Mouse (Mus musculus): ENCODE data around the gene Slc25a38. TPM values are rescaled to one million over a fixed set of nuclear protein-coding genes. Genes with fewer than 3 reads are reported as not detected.
"Not testable (repeated sequence)": the region's sequence is repeated elsewhere in the genome, so short reads cannot be mapped to it uniquely, and the experiment has no call there.

Gene Slc25a38
- total RNA-seq, 4 experiments from 2014 or later: 20.0 to 23.2 (median 21.8) TPM

- no peak for DNase-seq (ENCODE audit: low spot score)
Measured at GRCm38 (mm10) chr9:120099304-120099703, 10.9 kb upstream of the Slc25a38 start.

DNA sequence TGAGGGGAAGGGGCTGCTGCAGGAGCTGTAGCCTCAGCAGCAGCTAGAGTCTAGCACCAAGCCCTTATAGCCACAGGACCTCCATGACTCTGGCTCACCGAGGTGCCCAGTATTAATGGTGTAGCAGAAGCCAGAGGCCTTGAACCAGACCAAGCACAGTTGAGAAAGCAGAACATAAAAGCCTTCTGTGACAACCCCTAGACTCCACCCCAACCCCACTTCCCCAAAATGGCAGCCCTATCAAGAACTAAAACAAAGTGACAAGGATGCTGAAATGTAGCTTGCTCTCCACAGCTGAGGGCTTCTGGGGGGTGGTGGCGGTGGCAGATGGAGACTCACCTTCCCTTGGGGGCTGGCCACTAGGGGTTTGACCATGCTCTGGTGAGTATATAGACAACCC lies 9.0 kb upstream of the Slc25a38 start:
- DNase-seq (ENCODE audit: low spot score): no peak

DNA sequence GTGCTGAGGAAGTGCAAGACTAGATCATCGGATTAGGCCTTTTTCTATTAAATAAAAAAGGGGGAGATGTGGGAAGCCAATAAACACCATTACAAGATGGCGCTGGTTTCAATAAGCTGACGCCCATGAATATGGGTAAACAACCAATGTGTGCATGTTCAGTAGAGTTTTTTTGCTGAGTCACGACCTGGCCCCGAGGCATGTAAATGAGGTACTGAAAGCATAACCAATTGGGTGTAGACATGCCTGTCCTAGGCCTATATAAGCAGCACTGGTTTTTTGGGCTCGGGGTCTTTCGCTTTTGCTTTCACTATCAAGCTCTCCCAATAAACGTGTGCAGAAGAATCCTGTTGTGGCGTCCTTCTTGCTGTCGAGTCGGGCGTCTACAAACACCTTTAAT lies 1.2 kb upstream of the Slc25a38 start:
- not testable (repeated sequence) for DNase-seq (ENCODE audit: low spot score)

GRCm38 (mm10) chr9:120111156-120111945 lies 1.2 kb downstream of the Slc25a38 start:
- DNase-seq (ENCODE audit: low spot score): no peak

DNA sequence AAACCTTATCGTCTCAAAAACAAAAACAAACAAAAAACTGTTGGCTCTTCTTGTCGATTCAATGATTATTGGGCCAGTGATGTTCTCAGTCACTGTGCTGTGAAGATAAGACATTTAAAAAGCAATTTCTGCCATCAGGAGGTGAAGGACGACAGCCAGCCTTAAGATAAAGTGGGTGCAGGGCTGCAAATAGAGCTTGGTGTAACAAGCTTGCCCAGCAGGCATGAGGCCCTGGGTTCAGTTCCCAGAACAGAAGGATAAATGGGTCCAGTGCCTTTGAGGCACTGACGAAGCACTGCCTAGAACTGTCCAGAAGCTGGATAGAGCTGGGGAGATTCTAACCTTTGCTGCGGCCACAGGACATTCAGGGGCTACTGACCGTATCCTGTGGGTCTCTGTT lies 2.3 kb downstream of the Slc25a38 start:
- DNase-seq (ENCODE audit: low spot score): no peak

- no peak for DNase-seq (ENCODE audit: low spot score)
Measured at GRCm38 (mm10) chr9:120113456-120113855, 3.3 kb downstream of the Slc25a38 start.

- DNase-seq (ENCODE audit: low spot score): no peak
Measured at GRCm38 (mm10) chr9:120114051-120114788, 4.0 kb downstream of the Slc25a38 start.

GRCm38 (mm10) chr9:120114789-120115151 lies 4.6 kb downstream of the Slc25a38 start:
- no peak for DNase-seq (ENCODE audit: low spot score)

GRCm38 (mm10) chr9:120115580-120115979 lies 5.4 kb downstream of the Slc25a38 start:
- no peak for DNase-seq (ENCODE audit: low spot score)

GRCm38 (mm10) chr9:120116184-120116624 lies 6.0 kb downstream of the Slc25a38 start:
- no peak for DNase-seq (ENCODE audit: low spot score)

GRCm38 (mm10) chr9:120118212-120118611 lies 8.0 kb downstream of the Slc25a38 start:
- no peak for DNase-seq (ENCODE audit: low spot score)

DNA sequence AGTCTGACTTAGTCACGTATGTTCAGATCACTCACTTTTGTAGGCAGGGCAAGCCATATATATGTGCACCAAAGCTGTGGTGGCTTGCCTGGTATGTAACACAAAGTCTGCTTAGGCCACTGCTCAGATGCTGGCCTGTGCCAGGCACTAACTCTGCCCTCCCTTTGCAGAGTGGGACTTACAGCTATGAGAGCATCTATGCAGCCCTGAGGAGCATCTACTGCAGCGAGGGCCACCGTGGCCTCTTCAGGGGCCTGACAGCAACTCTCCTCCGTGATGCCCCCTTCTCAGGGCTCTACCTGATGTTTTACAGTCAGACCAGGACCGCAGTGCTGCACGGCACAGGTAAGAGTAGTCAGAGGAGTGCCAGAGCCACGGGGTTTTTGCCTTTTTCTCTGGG lies 10.3 kb downstream of the Slc25a38 start:
- DNase-seq (ENCODE audit: low spot score): no peak

DNA sequence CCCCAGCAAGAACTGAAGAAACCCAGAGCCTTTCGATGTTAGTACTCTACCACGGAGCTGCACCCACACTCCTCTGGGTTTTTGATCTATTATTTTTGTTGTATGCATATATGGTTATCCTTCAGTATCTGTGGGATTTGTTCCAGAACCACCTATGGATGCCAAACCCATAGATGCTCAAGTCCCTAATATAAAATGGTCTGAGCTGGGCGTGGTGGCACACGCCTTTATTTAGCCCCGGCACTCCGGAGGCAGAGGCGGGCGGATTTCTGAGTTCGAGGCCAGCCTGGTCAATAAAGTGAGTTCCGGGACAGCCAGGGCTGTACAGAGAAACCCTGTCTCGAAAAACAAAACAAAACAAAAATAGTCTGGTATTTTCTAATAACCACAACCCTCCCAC lies 16.7 kb downstream of the Slc25a38 start:
- no peak for DNase-seq (ENCODE audit: low spot score)

DNA sequence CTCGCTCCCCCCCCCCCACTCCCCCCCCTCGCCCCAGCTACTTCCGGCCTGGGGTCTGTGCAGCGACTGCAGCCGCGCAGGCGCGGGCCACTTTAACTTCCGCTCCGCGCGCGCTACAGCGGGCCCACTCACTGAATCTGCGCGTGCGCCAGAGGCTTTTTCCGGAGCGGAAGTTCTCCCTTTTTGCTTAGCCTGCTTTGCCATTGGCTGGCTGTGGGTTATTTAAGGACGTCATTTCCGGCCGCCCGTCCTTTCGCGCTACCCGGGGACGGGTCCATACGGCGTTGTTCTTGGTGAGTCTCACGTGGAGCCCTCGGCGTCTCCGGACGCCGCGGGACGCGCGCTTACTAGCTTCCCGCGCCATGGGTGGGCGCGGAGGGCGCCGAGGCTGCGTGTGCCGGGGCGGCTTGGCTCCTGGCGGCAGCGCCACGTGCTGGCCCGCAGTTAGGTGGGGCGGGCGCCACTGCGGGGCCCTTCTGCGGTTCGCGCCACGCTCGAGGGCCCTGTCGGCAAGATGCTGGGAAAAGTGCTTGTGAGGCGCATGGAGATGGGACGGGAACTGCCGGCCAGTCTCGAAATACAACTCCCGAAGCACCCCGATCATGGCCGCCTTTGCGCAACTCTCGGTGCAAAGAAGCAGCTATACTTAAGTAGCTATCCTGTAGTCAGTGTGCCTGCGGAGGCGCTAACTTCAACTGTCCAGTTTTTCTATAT lies 17.5 kb downstream of the Slc25a38 start, which contains the start of gene Rpsa:
TSS of gene Rpsa (plus strand) at position 152 of the 714 bp plus-strand sequence.
- peak; percentile 97 for DNase-seq (ENCODE audit: low spot score)

GRCm38 (mm10) chr9:120129276-120129675 lies 19.1 kb downstream of the Slc25a38 start:
- no peak for DNase-seq (ENCODE audit: low spot score)

DNA sequence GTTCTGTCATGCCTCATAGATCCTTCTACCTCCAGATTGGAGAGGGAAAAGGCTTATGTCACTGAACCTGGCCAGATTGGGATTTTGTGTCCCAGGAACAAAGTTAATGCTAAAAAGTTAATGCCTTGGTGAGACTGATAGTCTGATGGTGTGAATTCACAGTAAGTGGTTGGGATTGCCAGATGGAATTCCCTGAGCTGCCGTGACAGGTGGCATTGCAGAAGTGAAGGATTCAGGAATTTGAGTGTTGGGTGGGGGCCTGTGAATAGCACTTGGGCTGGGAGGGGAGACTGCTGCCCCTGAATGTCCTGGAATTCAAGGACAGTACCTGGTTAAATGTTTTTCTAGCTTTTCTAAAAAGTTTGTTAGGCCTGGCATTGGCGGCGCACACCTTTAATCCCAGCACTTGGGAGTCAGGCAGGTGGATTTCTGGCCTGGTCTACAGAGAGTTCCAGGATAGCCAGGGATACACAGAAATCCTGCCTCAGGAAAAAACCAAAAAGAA lies 21.7 kb downstream of the Slc25a38 start:
- no peak for DNase-seq (ENCODE audit: low spot score)

- no peak for DNase-seq (ENCODE audit: low spot score)
Measured at GRCm38 (mm10) chr9:120132980-120133754, 23.0 kb downstream of the Slc25a38 start.

DNA sequence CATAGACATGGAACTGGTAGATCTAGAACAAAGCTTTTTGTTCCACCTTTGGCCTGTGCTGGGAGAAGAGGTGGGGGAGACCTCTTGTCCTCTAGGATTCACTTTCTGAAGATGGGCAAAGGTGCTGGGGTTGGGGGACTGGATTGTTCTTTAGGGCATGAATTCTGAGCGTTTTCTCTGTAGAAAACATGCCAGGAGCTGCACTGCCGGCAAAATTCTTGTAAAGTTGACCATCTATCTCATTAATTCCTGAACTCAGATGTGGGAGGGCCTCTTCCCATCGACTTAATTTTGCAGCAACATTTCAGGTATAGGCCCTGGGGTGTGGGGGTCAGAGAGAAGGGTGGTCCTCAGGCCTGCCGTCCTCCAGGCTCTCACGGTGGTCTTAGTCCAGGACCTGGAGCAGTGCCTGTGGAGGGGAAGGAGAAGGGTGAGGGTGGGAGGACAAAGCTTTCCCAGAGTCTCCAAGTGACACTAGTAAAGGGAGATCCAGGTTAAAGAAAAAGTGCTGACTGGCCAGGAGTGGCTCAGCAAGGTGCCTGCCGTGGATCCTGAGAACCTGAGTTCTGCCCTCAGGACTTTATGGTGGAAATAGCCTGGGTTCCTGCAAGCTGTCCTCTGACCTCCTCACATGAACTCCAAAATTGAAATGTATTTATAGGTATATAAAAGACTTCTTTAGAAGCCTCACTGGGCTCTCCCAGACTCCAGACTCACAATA lies 23.7 kb downstream of the Slc25a38 start:
- no peak for DNase-seq (ENCODE audit: low spot score)

GRCm38 (mm10) chr9:120134529-120135160 lies 24.5 kb downstream of the Slc25a38 start:
- DNase-seq (ENCODE audit: low spot score): no peak

DNA sequence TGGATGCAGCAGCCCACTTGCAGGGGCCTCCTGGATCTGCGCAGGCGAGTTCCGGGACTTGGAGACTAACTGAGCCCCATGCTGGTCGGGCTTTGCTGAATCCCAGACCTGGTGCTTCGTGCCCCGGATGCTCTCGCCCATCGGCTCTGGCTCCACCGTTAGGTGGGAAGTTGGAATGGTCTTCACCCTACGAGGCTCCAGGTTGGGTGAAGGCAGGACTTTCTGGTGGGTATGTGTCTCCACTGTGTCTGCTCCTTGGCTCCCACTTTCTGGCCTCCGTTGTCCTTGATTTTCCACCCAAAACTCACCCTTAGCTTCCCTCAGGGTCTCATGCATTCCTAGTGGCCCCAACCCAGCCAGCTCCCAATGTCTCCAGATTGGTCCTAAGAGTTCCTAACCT lies 25.3 kb downstream of the Slc25a38 start:
- no peak for DNase-seq (ENCODE audit: low spot score)

Data from heart, adult 8-10 months (tissue).